Comparison of ENCODE assay signal across 26 mouse cellular contexts in the genomic region with DNA sequence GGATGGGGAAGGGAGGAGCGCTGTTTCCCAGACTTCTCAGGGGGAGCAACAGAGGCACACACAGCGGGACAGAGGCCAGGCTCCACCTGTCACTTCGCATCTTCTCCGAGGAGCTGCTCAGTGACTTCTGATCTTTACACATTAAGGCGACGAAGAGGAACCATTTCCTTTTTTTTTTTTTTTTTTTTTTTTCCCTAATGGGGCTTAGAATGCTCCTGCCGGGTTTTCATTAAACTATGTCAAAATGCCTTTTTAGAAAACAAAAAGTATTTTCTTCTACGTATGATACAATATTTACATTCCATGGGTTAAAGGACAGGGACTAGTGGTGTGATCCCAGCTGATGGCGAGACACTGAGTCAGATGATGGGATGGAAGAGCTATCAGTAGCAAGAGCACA. TPM values are rescaled to one million over a fixed set of nuclear protein-coding genes. Genes with fewer than 3 reads are reported as not detected.
DNase-seq lines count a peak whose midpoint lies in the region; ATAC-seq and TF ChIP-seq lines count a peak whose summit lies in the region.
"Had no signal": no experiment of that assay in that cellular context is flagged by ENCODE, and none has a peak within 500 bp of the region (broad histone marks: within the 10 kb centered on the region; RNA-seq: fewer than 3 reads in every experiment).

No protein-coding gene starts in this region.

- H3K36me3 ChIP-seq in heart, embryonic 15.5 days, result peaks cover 19% of the 10 kb centered on the region
- peaks cover 0 to 7% of the 10 kb centered on the region in 2 experiments; a peak in 2 of 4 replicates for H3K36me3 ChIP-seq in MEL (ENCODE audit: control insufficient read depth in 1 of 2, insufficient read depth in 2 of 2, low read length in 2 of 2)
- no peaks in the 10 kb centered on the region for H3K36me3 ChIP-seq in small intestine, adult 2 months (ENCODE audit: control insufficient read depth, insufficient read depth, low read length)

- no peak for ATAC-seq in heart, embryonic 15.5 days (replicated peaks; ENCODE audit: insufficient number of reproducible peaks, insufficient read depth, low FRiP score, low read depth)
- ATAC-seq: activated CD4-positive, CD25-positive, alpha-beta regulatory T cell, adult 4 months; forebrain, embryonic 14.5 days; intestine, embryonic 16.5 days; midbrain, embryonic 16.5 days had no signal

- H3K79me2 ChIP-seq in MEL (ENCODE audit: control insufficient read depth, insufficient read depth, low read length, poor library complexity), result no peaks in the 10 kb centered on the region; the same call in 1 of the 2 replicates

- intact Hi-C loops in heart, postnatal 14 days (cut with DNase I), result no loop called here

- H3K27me3 ChIP-seq in heart, embryonic 15.5 days, result no peaks in the 10 kb centered on the region
- H3K27me3 ChIP-seq in MEL (ENCODE audit: control insufficient read depth in 1 of 2, insufficient read depth in 2 of 2, low read length in 2 of 2), result no peaks in the 10 kb centered on the region
- no peaks in the 10 kb centered on the region for H3K27me3 ChIP-seq in small intestine, adult 2 months (ENCODE audit: control insufficient read depth, insufficient read depth, low read length)
- H3K27me3 ChIP-seq: embryonic facial prominence, embryonic 13.5 days; hindbrain, embryonic 12.5 days; lung, embryonic 15.5 days had no signal

- peak overlapping the region; percentile 21; the same call in 1 of the 2 replicates for H3K27ac ChIP-seq in heart, embryonic 15.5 days
- H3K27ac ChIP-seq in layer of hippocampus, adult 2 months, result peak overlapping the region; percentile 18; the same call in 1 of the 2 replicates
- peak overlapping the region; percentile 58; the same call in 1 of the 2 replicates for H3K27ac ChIP-seq in MEL (ENCODE audit: control insufficient read depth, low read depth, low read length)
- peak overlapping the region; percentile 59 for H3K27ac ChIP-seq in small intestine, adult 2 months (ENCODE audit: insufficient read depth, low read depth, low read length)
- H3K27ac ChIP-seq: embryonic facial prominence, embryonic 13.5 days; hindbrain, embryonic 12.5 days; liver, embryonic 14.5 days; lung, embryonic 15.5 days had no signal

- no peaks in the 10 kb centered on the region; the same call in 1 of the 2 replicates for H3K9me3 ChIP-seq in heart, embryonic 15.5 days (replicated peaks)
- no peaks in the 10 kb centered on the region for H3K9me3 ChIP-seq in MEL (replicated peaks; ENCODE audit: insufficient read depth, low read length)
- H3K9me3 ChIP-seq: lung, embryonic 15.5 days had no signal

- no peak for TF ChIP-seq RAD21 in MEL (IDR thresholded peaks at IDR 0.05; ENCODE audit: low read depth, low read length)

- TF ChIP-seq CTCF in layer of hippocampus, adult 2 months (conservative IDR thresholded peaks at IDR 0.05), result no peak
- no peak for TF ChIP-seq CTCF in MEL (IDR thresholded peaks at IDR 0.05 in 2 of 3, conservative IDR thresholded peaks at IDR 0.05 in 1 of 3; ENCODE audit: control insufficient read depth in 1 of 3, insufficient read depth in 1 of 3, low read depth in 2 of 3, low read length in 3 of 3, poor library complexity in 1 of 3, severe bottlenecking in 1 of 3)
- TF ChIP-seq CTCF in small intestine, adult 2 months (IDR thresholded peaks at IDR 0.05; ENCODE audit: extremely low read depth, insufficient read length, insufficient replicate concordance, low read depth, low read length), result no peak

- DNase-seq in heart, postnatal 14 days, result no peak
- DNase-seq in layer of hippocampus, adult 2 months (ENCODE audit: low spot score in 2 of 2), result no peak
- no peak for DNase-seq in layer of hippocampus, postnatal 36 days
- DNase-seq in MEL (ENCODE audit: low read depth, low spot score), result no peak
- no peak for DNase-seq in left cerebral cortex, adult 9 months (ENCODE audit: low spot score in 2 of 2)
- DNase-seq: adrenal gland, postnatal 14 days; B cell, adult 2 months; cerebellum, adult 8-10 months; cerebellum, postnatal 36 days; embryo, embryonic 11 days; gastrocnemius, postnatal 10 days; heart, postnatal 10 days; kidney, postnatal 25 days; lung, postnatal 36 days; right cerebral cortex, postnatal 25 days; thymus, postnatal 14 days had no signal

- WGBS in heart, embryonic 15.5 days, result 85% methylated on average over 9 of the region's 9 CpGs
- WGBS in small intestine, adult 2 months, result 70% methylated on average over 9 of the region's 9 CpGs

- TF ChIP-seq EP300 in MEL (IDR thresholded peaks at IDR 0.05; ENCODE audit: low read depth in 1 of 2, low read length in 2 of 2), result no peak

- no peak overlapping the region for H3K4me3 ChIP-seq in heart, embryonic 15.5 days
- H3K4me3 ChIP-seq in layer of hippocampus, adult 2 months, result no peak overlapping the region
- H3K4me3 ChIP-seq in MEL (ENCODE audit: control insufficient read depth in 1 of 2, insufficient read depth in 1 of 2, low read depth in 2 of 2, low read length in 2 of 2), result peak overlapping the region; percentile 55 to 79
- H3K4me3 ChIP-seq in small intestine, adult 2 months (ENCODE audit: low read depth, low read length), result peak overlapping the region; percentile 14; the same call in 1 of the 2 replicates
- H3K4me3 ChIP-seq: embryonic facial prominence, embryonic 13.5 days; hindbrain, embryonic 12.5 days; lung, embryonic 15.5 days had no signal

- no peak overlapping the region for H3K9ac ChIP-seq in heart, embryonic 15.5 days
- peak overlapping the region; percentile 72 for H3K9ac ChIP-seq in MEL (ENCODE audit: control insufficient read depth, low read depth, low read length, poor library complexity, severe bottlenecking)
- H3K9ac ChIP-seq: embryonic facial prominence, embryonic 13.5 days; hindbrain, embryonic 12.5 days; liver, embryonic 14.5 days; lung, embryonic 15.5 days had no signal

- no peak for TF ChIP-seq POLR2A in MEL (IDR thresholded peaks at IDR 0.05; ENCODE audit: control insufficient read depth in 1 of 2, insufficient read depth in 1 of 2, low read depth in 1 of 2, low read length in 2 of 2, poor library complexity in 1 of 2)
- no peak for TF ChIP-seq POLR2A in small intestine, adult 2 months (IDR thresholded peaks at IDR 0.05; ENCODE audit: low read depth, low read length)

- H3K4me2 ChIP-seq in heart, embryonic 15.5 days, result no peak overlapping the region
- H3K4me2 ChIP-seq: embryonic facial prominence, embryonic 13.5 days; hindbrain, embryonic 12.5 days; lung, embryonic 15.5 days had no signal

- H3K4me1 ChIP-seq in heart, embryonic 15.5 days (replicated peaks), result 0 out of 2 replicates have a peak, but pooled peaks cover 4% of the 10 kb centered on the region
- peaks cover 0 to 21% of the 10 kb centered on the region in 2 experiments; a peak in 3 of 4 replicates for H3K4me1 ChIP-seq in MEL (ENCODE audit: control insufficient read depth in 1 of 2, insufficient read depth in 2 of 2, low read length in 2 of 2)
- H3K4me1 ChIP-seq in small intestine, adult 2 months (ENCODE audit: control insufficient read depth, insufficient read depth, insufficient read length, low read length), result peaks cover 19% of the 10 kb centered on the region; the same call in 1 of the 2 replicates
- H3K4me1 ChIP-seq: embryonic facial prominence, embryonic 13.5 days; hindbrain, embryonic 12.5 days; lung, embryonic 15.5 days had no signal

TF ChIP-seq in MEL, 35 proteins besides CTCF, POLR2A, EP300 and RAD21:
- TF ChIP-seq ZKSCAN1 (IDR thresholded peaks at IDR 0.05; ENCODE audit: low read depth, low read length), result 0 out of 2 replicates have a peak, but pooled peaks have one; percentile 16
- no peak for TF ChIP-seq MXI1 (IDR thresholded peaks at IDR 0.05; ENCODE audit: low read depth, low read length)
- no peak for TF ChIP-seq MAX (IDR thresholded peaks at IDR 0.05; ENCODE audit: low read length)
- TF ChIP-seq ETS1 (IDR thresholded peaks at IDR 0.05; ENCODE audit: low read depth, low read length), result peak; percentile 47; the same call in 1 of the 2 replicates
- no peak for TF ChIP-seq MYC (IDR thresholded peaks at IDR 0.05; ENCODE audit: low read depth, low read length)
- TF ChIP-seq USF2 (IDR thresholded peaks at IDR 0.05; ENCODE audit: borderline replicate concordance in 1 of 2, insufficient read depth in 1 of 2, low read depth in 1 of 2, low read length in 2 of 2), result no peak
- TF ChIP-seq ZNF384 (IDR thresholded peaks at IDR 0.05; ENCODE audit: low read depth, low read length), result peak; percentile 95
- no peak for TF ChIP-seq POLR2AphosphoS5 (IDR thresholded peaks at IDR 0.05; ENCODE audit: borderline replicate concordance, low read depth, low read length)
- TF ChIP-seq ELF1 (IDR thresholded peaks at IDR 0.05; ENCODE audit: low read depth, low read length), result no peak

RNA-seq across cellular contexts. Expression of a gene that starts 28.9 kb away (rescaled TPM):
- 49.9 and 55.5 TPM in 2 replicates for polyA plus RNA-seq in heart, embryonic 15.5 days (2015; fragmentation: Nextera tagmentation; extraction: Ambion mirVana)
- 10 to 100 TPM; 59.5 to 73.4 TPM for total RNA-seq in heart, postnatal 14 days (2021)
- 10 to 100 TPM; 40.8 to 44.2 TPM for total RNA-seq in layer of hippocampus, adult 2 months (2021)
- total RNA-seq in layer of hippocampus, postnatal 36 days (2021), result 10 to 100 TPM; 44.4 to 50.3 TPM
- 28.7 and 38.6 TPM in 2 replicates for total RNA-seq in MEL (2012; rRNA removed)
- 10 to 100 TPM in 1 of 2 experiments, not detected in 1; 34.1 TPM for polyA plus RNA-seq in MEL (2012; ENCODE audit: insufficient read depth in 1 of 2, insufficient read length in 2 of 2, low read depth in 1 of 2, low replicate concordance in 2 of 2, missing spikeins in 1 of 2)
- 13.2 and 21.5 TPM in 2 replicates for polyA plus RNA-seq in small intestine, adult 2 months (2012; rRNA removed)

RNA-seq across cellular contexts. Expression of a gene that starts 29.4 kb away (rescaled TPM):
- polyA plus RNA-seq in heart, embryonic 15.5 days (2015; fragmentation: Nextera tagmentation; extraction: Ambion mirVana), result 10.8 and 14.4 TPM in 2 replicates
- 1 to 10 TPM; 4.3 to 5.0 TPM for total RNA-seq in heart, postnatal 14 days (2021)
- total RNA-seq in layer of hippocampus, adult 2 months (2021), result 100 to 1,000 TPM; 473 to 514 TPM
- total RNA-seq in layer of hippocampus, postnatal 36 days (2021), result 100 to 1,000 TPM; 483 to 524 TPM
- total RNA-seq in MEL (2012; rRNA removed), result 0.19 and 0.56 TPM in 2 replicates
- 1 to 10 TPM in 1 of 2 experiments, not detected in 1; 1.4 TPM for polyA plus RNA-seq in MEL (2012; ENCODE audit: insufficient read depth in 1 of 2, insufficient read length in 2 of 2, low read depth in 1 of 2, low replicate concordance in 2 of 2, missing spikeins in 1 of 2)
- polyA plus RNA-seq in small intestine, adult 2 months (2012; rRNA removed), result 1.8 and 1.9 TPM in 2 replicates

RNA-seq across cellular contexts. Expression of a gene that starts 59.9 kb away (rescaled TPM):
- 61.3 and 69.2 TPM in 2 replicates for polyA plus RNA-seq in heart, embryonic 15.5 days (2015; fragmentation: Nextera tagmentation; extraction: Ambion mirVana)
- total RNA-seq in heart, postnatal 14 days (2021), result 10 to 100 TPM; 36.9 to 40.5 TPM
- total RNA-seq in layer of hippocampus, adult 2 months (2021), result 10 to 100 TPM; 55.1 to 55.5 TPM
- total RNA-seq in layer of hippocampus, postnatal 36 days (2021), result 10 to 100 TPM; 49.1 to 61.1 TPM
- total RNA-seq in MEL (2012; rRNA removed), result 43.4 and 47.4 TPM in 2 replicates
- polyA plus RNA-seq in MEL (2012; ENCODE audit: insufficient read depth in 1 of 2, insufficient read length in 2 of 2, low read depth in 1 of 2, low replicate concordance in 2 of 2, missing spikeins in 1 of 2), result 10 to 100 TPM in 1 of 2 experiments, not detected in 1; 71.0 TPM
- polyA plus RNA-seq in small intestine, adult 2 months (2012; rRNA removed), result 20.2 and 23.2 TPM in 2 replicates

Comparison
In these comparisons a context has a peak if more than half of its experiments do, and no peak if none do; other contexts are left out.
1. H3K4me3 ChIP-seq: peak in MEL (2 of 2) and small intestine, adult 2 months (single experiment); none in heart, embryonic 15.5 days (single experiment) and layer of hippocampus, adult 2 months (single experiment).
2. RNA of a gene that starts 29.4 kb away (total RNA-seq): 483 to 524 TPM in layer of hippocampus, postnatal 36 days and 473 to 514 TPM in layer of hippocampus, adult 2 months; 4.3 to 5.0 TPM in heart, postnatal 14 days and 0.19 to 0.56 TPM in MEL; every median in the first group is over 10 times any median in the second.
3. Peak in every context shown above with its lines, with median percentiles within 50 percentile points of each other: H3K27ac ChIP-seq.